Mouse (Mus musculus) kidney, embryonic 15.5 days (tissue): ENCODE measurements around the gene Gm3298. TPM values are rescaled to one million over a fixed set of nuclear protein-coding genes. Genes with fewer than 3 reads are reported as not detected.
"Not testable (repeated sequence)": the region's sequence is repeated elsewhere in the genome, so short reads cannot be mapped to it uniquely, and the experiment has no call there.

Source experiments
- ATAC-seq: fragments of 200-750 bp; cut with Nextera tagmentation; replicated peaks from 2 replicates; pipeline ENCODE4 v1.8.0; 2017; ENCODE audit warnings: moderate TSS enrichment; ENCODE audit not compliant: low FRiP score
- H3K27ac ChIP-seq: fragments of 300-500 bp; sonication (generic); 2 replicates; pipeline ENCODE4 v1.5.1; 2015; ENCODE audit warnings: mild to moderate bottlenecking, inconsistent platforms
- H3K27me3 ChIP-seq: fragments of 300-500 bp; sonication (generic); 2 replicates; pipeline ENCODE4 v1.6.1; 2015; ENCODE audit warnings: inconsistent platforms
- H3K36me3 ChIP-seq: fragments of 300-500 bp; sonication (generic); 2 replicates; pipeline ENCODE4 v1.6.1; 2015; ENCODE audit warnings: inconsistent platforms
- H3K4me1 ChIP-seq: fragments of 300-500 bp; sonication (generic); 2 replicates; pipeline ENCODE4 v1.6.1; 2015; ENCODE audit warnings: inconsistent platforms
- H3K4me2 ChIP-seq: fragments of 300-500 bp; sonication (generic); 2 replicates; pipeline ENCODE4 v1.6.1; 2015; ENCODE audit warnings: moderate library complexity, mild to moderate bottlenecking, inconsistent platforms
- H3K4me3 ChIP-seq: fragments of 300-500 bp; sonication (generic); replicated peaks from 2 replicates; pipeline ENCODE4 v1.5.1; 2015; ENCODE audit warnings: mild to moderate bottlenecking, inconsistent platforms
- H3K9ac ChIP-seq: fragments of 300-500 bp; sonication (generic); 2 replicates; pipeline ENCODE4 v1.6.1; 2015; ENCODE audit warnings: mild to moderate bottlenecking, inconsistent platforms
- H3K9me3 ChIP-seq: fragments of 300-500 bp; sonication (generic); replicated peaks from 2 replicates; pipeline ENCODE4 v1.6.1; 2016; ENCODE audit warnings: inconsistent platforms
- WGBS: fragments of 180-500 bp; shearing (Covaris S2); methylation state at CpG from one replicate; pipeline ENCODE4 v1.1.7; 2015; ENCODE audit warnings: mixed read lengths; 5-methylcytosine and 5-hydroxymethylcytosine counted together
- polyA plus RNA-seq: library from polyadenylated mRNA; unstranded; fragments of >200 nt; fragmentation: Nextera tagmentation; extraction: Ambion mirVana; gene quantifications from 2 replicates; pipeline ENCODE4 v1.2.1, GENCODE M21; 2015

Gene Gm3298
- not detected in 2 replicates for polyA plus RNA-seq

DNA sequence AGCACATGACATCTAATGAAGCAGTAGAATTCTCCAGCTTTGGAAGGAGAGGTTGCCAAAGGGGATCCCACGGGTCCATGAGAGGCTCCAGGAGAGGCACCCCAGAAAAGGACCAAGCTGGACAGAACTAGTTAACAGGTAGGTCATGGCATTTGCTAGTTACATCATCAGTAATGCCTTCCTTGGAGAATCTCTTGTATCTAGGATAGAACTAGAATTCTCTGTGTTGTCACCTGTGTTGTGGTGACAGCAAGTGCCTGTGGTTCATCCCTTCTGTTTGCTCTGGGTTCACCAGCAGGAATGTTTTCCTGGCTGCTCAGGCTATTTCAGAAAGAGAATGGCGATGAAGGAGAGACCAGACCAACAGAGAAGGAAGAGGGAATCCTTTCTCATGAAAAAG is at the start of gene Gm3298:
Gm3298 (plus strand) TSS at position 301 of the 400 bp plus-strand sequence.
- H3K4me1 ChIP-seq, H3K9ac ChIP-seq, H3K27me3 ChIP-seq, H3K4me3 ChIP-seq, H3K27ac ChIP-seq, H3K9me3 ChIP-seq, H3K36me3 ChIP-seq, ATAC-seq, H3K4me2 ChIP-seq: not testable (repeated sequence)
- 83% methylated on average over 1 of the region's 2 CpGs for WGBS

DNA sequence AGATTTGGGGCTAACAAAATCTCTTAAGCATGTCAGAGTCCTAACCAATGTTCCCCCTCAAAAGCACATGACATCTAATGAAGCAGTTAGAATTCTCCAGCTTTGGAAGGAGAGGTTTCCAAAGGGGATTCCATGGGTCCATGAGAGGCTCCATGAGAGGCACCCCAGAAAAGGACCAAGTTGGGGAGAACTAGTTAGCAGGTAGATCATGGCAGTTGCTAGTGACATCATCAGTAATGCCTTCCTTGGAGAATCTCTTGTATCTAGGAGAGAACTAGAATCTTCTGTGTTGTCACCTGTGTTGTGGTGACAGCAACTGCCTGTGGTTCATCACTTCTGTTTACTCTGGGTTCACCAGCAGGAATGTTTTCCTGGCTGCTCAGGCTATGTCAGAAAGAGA is 32.1 kb upstream of the Gm3298 start, which contains the start of gene Gm8297:
Gm8297 (plus strand) TSS at position 301 of the 400 bp plus-strand sequence.
- H3K36me3 ChIP-seq, H3K4me1 ChIP-seq, H3K27me3 ChIP-seq, H3K27ac ChIP-seq, H3K9me3 ChIP-seq, H3K9ac ChIP-seq, H3K4me3 ChIP-seq, H3K4me2 ChIP-seq, ATAC-seq: not testable (repeated sequence)

DNA sequence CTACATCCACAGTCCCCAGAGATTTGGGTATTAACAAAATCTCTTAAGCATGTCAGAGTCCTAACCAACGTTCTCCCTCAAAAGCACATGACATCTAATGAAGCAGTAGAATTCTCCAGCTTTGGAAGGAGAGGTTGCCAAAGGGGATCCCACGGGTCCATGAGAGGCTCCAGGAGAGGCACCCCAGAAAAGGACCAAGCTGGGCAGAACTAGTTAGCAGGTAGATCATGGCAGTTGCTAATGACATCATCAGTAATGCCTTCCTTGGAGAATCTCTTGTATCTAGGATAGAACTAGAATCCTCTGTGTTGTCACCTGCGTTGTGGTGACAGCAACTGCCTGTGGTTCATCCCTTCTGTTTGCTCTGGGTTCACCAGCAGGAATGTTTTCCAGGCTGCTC is 34.6 kb downstream of the Gm3298 start, which contains the start of gene 4930555G01Rik:
4930555G01Rik (plus strand) TSS at position 301 of the 400 bp plus-strand sequence.
- ATAC-seq: not testable (repeated sequence)
- WGBS: no CpG with 5 or more reads among the region's 3 CpGs

More for the DNA sequence above, 34.6 kb downstream of the Gm3298 start, which contains the start of gene 4930555G01Rik:
- H3K4me3 ChIP-seq, H3K9me3 ChIP-seq, H3K27me3 ChIP-seq, H3K9ac ChIP-seq, H3K4me1 ChIP-seq, H3K4me2 ChIP-seq, H3K27ac ChIP-seq, H3K36me3 ChIP-seq: not testable (repeated sequence)

Other genes starting within 250 kb of the Gm3298 start
- gene Gm9602, start 239.6 kb upstream of the Gm3298 start, polyA plus RNA-seq: not detected in 2 replicates
- not detected in 2 replicates for gene Gm3269, start 177.8 kb upstream of the Gm3298 start, polyA plus RNA-seq
- gene Gm3264, start 160.3 kb upstream of the Gm3298 start, polyA plus RNA-seq: 0.53 TPM in 1 of 2 replicates, not detected in the other
- gene Gm3278, start 123.5 kb upstream of the Gm3298 start, polyA plus RNA-seq: not detected in 2 replicates
- not detected in 2 replicates for gene Gm8297, start 32.0 kb upstream of the Gm3298 start, polyA plus RNA-seq
- not detected in 2 replicates for gene 4930555G01Rik, start 34.7 kb downstream of the Gm3298 start, polyA plus RNA-seq
- gene Gm8281, start 55.1 kb downstream of the Gm3298 start, polyA plus RNA-seq: 0.29 and 0.44 TPM in 2 replicates
- gene Gm8279, start 115.6 kb downstream of the Gm3298 start, polyA plus RNA-seq: not detected in 2 replicates
- gene Gm3317, start 148.6 kb downstream of the Gm3298 start, polyA plus RNA-seq: not detected in 2 replicates
- not detected in 2 replicates for gene Gm8271, start 169.9 kb downstream of the Gm3298 start, polyA plus RNA-seq
- not detected in 2 replicates for gene Gm3526, start 244.7 kb downstream of the Gm3298 start, polyA plus RNA-seq